Mouse (Mus musculus) neural tube, embryonic 11.5 days (tissue): ENCODE results near the gene Nt5c3b. TPM values are rescaled to one million over a fixed set of nuclear protein-coding genes. Genes with fewer than 3 reads are reported as not detected.

Experiments used
- ATAC-seq: fragments of 200-750 bp; cut with Nextera tagmentation; 2 replicates; pipeline ENCODE4 v1.8.0; 2017; ENCODE audit warnings: moderate number of reproducible peaks, mild to moderate bottlenecking, moderate TSS enrichment, moderate library complexity; ENCODE audit not compliant: insufficient read depth, low FRiP score, low TSS enrichment
- DNase-seq: peaks from one replicate; pipeline ENCODE4 v3.0.0-alpha.2; 2015; ENCODE audit warnings: low spot score
- H3K27ac ChIP-seq: fragments of 300-500 bp; sonication (generic); 2 replicates; pipeline ENCODE4 v1.5.1; 2014; ENCODE audit warnings: low read depth, mild to moderate bottlenecking, low read length
- H3K27me3 ChIP-seq: fragments of 300-500 bp; sonication (generic); 2 replicates; pipeline ENCODE4 v1.6.1; 2014; ENCODE audit warnings: mild to moderate bottlenecking, low read length, mixed read lengths; ENCODE audit not compliant: control insufficient read depth, insufficient read depth
- H3K36me3 ChIP-seq: fragments of 300-500 bp; sonication (generic); 2 replicates; pipeline ENCODE4 v1.6.1; 2014; ENCODE audit warnings: mild to moderate bottlenecking, low read length, moderate library complexity, mixed read lengths; ENCODE audit not compliant: control insufficient read depth, insufficient read depth
- H3K4me1 ChIP-seq: fragments of 300-500 bp; sonication (generic); 2 replicates; pipeline ENCODE4 v1.6.1; 2014; ENCODE audit warnings: low read length, mixed read lengths; ENCODE audit not compliant: control insufficient read depth, insufficient read depth
- H3K4me2 ChIP-seq: fragments of 300-500 bp; sonication (generic); 2 replicates; pipeline ENCODE4 v1.6.1; 2014; ENCODE audit warnings: low read depth, mild to moderate bottlenecking, moderate library complexity
- H3K4me3 ChIP-seq: fragments of 300-500 bp; sonication (generic); 2 replicates; pipeline ENCODE4 v1.5.1; 2014; ENCODE audit warnings: low read depth, low read length
- H3K9ac ChIP-seq: fragments of 300-500 bp; sonication (generic); 2 replicates; pipeline ENCODE4 v1.6.1; 2014; ENCODE audit warnings: mild to moderate bottlenecking, low read length
- H3K9me3 ChIP-seq: fragments of 300-500 bp; sonication (generic); 2 replicates; pipeline ENCODE4 v1.6.1; 2016; ENCODE audit warnings: low read length; ENCODE audit not compliant: control insufficient read depth
- WGBS: fragments of 180-500 bp; shearing (Covaris S2); extraction: QIAGEN DNeasy Blood & Tissue Kit; methylation state at CpG from one replicate; pipeline ENCODE4 v1.1.7; 2014; 5-methylcytosine and 5-hydroxymethylcytosine counted together
- polyA plus RNA-seq: library from polyadenylated mRNA; unstranded; fragments of >200 nt; fragmentation: Nextera tagmentation; extraction: Ambion mirVana; gene quantifications from 2 replicates; pipeline ENCODE4 v1.2.1, GENCODE M21; 2014

Gene Nt5c3b
- polyA plus RNA-seq, 1 experiment from 2014 or later, result 110 TPM

DNA sequence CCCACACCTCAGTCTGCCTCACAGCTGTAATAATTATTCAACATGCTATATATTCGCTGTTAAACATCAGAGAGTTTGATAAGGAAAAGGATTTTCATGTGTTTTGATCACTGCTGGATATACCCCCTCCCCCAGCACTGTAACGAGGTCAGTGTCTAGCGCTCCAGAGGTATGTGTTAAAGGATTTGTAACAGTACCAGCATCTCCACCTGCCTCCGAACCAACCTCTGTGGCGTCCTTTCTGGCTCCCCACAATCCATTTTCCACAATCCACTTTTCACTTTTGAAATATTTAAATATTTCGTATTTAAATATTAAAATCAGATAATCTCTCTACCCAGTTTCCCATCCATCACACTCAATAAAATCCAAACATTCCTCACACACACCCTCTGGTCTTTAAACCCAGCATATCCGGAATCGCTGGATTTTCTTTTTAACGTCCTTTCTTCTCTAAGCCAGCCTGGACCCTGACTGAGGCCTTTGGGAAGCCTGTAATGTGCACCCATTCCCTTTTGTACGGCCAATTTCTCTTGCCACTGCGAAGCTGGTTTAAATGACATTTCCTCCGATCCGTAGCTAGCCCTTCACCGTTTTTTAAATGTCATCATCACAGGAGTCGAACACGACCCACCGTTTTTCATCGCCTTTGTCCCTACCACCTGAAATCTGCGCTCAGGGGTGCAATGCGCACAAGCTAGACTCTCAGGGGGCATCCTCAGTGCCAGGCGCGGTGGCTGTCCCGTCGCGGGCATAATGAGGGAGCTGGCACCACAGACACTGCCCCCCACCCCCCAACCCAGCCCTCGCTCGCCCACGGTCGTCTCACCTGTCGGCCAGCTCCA is 30.0 kb upstream of the Nt5c3b start:
- DNase-seq, result no peak
- ATAC-seq, result no peak
- 6% methylated on average over 30 of the region's 30 CpGs for WGBS

DNA sequence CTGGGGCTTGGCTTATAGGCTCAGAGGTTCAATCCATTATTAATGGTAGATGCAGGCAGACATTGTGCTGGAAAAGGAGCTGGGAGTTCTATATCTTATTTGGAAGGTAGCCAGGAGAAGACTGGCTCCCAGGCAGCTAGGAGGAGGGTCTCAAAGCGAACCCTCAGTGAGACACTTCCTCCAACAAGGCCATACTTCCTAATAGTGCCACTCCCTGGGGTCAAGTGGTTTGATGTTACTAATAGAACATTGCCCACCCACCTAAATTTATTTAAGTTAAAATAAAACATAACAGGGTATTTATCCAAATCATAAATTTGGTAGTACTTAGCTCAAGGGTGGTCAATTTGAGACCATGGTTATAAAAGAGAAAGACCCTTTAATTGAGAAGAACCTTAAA is 24.2 kb upstream of the Nt5c3b start:
- Histone ChIP-seq H3K4me2 (no peak overlapping the region), H3K4me1 (peaks cover 6% of the 10 kb centered on the region), H3K27me3 (no peaks in the 10 kb centered on the region), H3K36me3 (peaks cover 7% of the 10 kb centered on the region), H3K9me3 (no peaks in the 10 kb centered on the region), H3K9ac (no peak overlapping the region), H3K27ac (no peak overlapping the region), H3K4me3 (no peak overlapping the region)
- 84% methylated on average over 1 of the region's 1 CpGs for WGBS
- ATAC-seq, result no peak
- DNase-seq, result no peak

More for the DNA sequence above, 30.0 kb upstream of the Nt5c3b start:
- Histone ChIP-seq H3K9me3 (no peaks in the 10 kb centered on the region), H3K4me2 (peak overlapping the region; percentile 93), H3K4me3 (peak overlapping the region; percentile 96), H3K27ac (peak overlapping the region; percentile 58; the same call in 1 of the 2 replicates), H3K9ac (peak overlapping the region; percentile 96), H3K27me3 (no peaks in the 10 kb centered on the region), H3K36me3 (peaks cover 3% of the 10 kb centered on the region; the same call in 1 of the 2 replicates), H3K4me1 (peaks cover 11% of the 10 kb centered on the region)

DNA sequence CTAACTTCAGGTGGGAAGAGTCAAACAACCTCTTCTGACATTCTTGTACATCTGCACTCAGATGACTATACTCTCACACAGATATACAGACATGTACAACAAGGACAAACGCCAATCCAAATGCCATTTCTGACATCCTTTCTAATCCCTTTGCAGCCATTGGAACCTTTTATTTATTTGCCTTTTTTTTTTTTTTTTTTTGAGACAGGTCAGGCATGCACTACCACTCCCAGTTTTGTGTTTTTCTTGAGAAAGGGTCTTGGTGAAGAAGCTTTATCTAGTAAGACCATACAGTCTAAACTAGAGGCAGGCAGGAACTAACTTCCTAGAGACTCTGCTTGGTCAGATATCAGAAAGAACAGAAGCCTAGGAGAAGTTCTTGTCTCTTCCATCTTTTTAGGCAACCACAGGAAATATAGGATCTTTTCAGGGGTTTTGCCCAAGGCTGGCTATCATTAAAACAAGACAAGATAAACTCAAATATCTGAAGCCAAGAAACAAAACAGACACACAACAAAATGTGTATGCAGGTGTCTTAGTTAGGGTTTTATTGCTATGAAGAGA is 23.7 kb upstream of the Nt5c3b start:
- H3K27ac ChIP-seq, result no peak overlapping the region
- no peaks in the 10 kb centered on the region for H3K27me3 ChIP-seq
- H3K4me3 ChIP-seq, result no peak overlapping the region
- H3K9me3 ChIP-seq, result no peaks in the 10 kb centered on the region
- no peak overlapping the region for H3K9ac ChIP-seq
- ATAC-seq (no peak), DNase-seq (no peak)
- no peak overlapping the region for H3K4me2 ChIP-seq
- H3K4me1 ChIP-seq, result peaks cover under 1% of the 10 kb centered on the region
- 95% methylated on average over 1 of the region's 1 CpGs for WGBS
- peaks cover 7% of the 10 kb centered on the region for H3K36me3 ChIP-seq

DNA sequence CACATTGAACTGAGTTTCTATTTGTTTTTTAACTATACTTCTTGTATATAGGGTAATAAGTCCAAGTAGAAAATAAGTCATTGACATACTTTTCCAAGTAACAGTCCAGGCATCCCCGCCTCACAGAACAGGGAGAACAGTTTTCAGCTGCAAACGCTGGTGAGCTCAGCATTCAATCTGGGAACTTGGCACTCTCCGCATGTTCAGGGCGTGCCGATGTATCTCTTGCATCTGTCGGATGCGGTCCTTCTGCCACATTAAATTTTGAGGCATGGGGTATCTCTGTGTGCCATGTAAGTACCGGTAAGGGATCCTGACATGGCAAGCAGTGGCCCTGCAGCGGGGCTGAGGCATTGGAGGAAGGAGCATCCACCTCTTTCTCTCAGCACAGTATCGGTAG is 21.1 kb upstream of the Nt5c3b start:
- Histone ChIP-seq H3K27ac (no peak overlapping the region), H3K27me3 (no peaks in the 10 kb centered on the region), H3K9me3 (no peaks in the 10 kb centered on the region), H3K4me3 (no peak overlapping the region), H3K36me3 (peaks cover 7% of the 10 kb centered on the region), H3K4me2 (no peak overlapping the region), H3K4me1 (no peaks in the 10 kb centered on the region), H3K9ac (no peak overlapping the region)
- 96% methylated on average over 10 of the region's 10 CpGs for WGBS
- ATAC-seq (no peak), DNase-seq (no peak)

GRCm38 (mm10) chr11:100457711-100458110 is 16.1 kb upstream of the Nt5c3b start:
- H3K9ac ChIP-seq, result no peak overlapping the region
- DNase-seq (no peak), ATAC-seq (no peak)
- no peaks in the 10 kb centered on the region for H3K9me3 ChIP-seq
- 95% methylated on average over 5 of the region's 5 CpGs for WGBS
- no peak overlapping the region for H3K27ac ChIP-seq
- H3K4me2 ChIP-seq, result no peak overlapping the region
- H3K4me1 ChIP-seq, result no peaks in the 10 kb centered on the region
- no peak overlapping the region for H3K4me3 ChIP-seq
- H3K27me3 ChIP-seq, result no peaks in the 10 kb centered on the region
- H3K36me3 ChIP-seq, result no peaks in the 10 kb centered on the region; the same call in none of the 2 replicates

DNA sequence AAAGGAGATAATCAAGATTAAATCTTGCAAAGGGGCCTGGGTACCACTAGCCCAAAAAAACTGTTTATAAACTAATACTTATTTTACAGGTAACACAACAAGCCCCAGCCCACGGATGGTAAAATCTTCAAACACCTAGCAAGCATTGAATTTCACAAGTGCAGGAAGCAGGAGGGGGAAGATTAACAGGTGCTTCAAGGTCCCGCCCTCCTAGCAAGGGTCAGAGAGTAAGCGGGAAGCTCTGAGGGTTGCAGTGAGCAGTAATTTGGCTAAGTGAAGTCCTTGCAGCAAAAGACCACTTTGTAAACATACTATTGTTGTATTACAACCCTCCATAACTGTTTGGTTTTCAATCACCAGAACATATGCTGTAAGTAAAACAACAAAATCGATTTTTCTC is 15.6 kb upstream of the Nt5c3b start:
- Histone ChIP-seq H3K27ac (no peak overlapping the region), H3K4me2 (no peak overlapping the region), H3K27me3 (no peaks in the 10 kb centered on the region), H3K9ac (no peak overlapping the region), H3K9me3 (no peaks in the 10 kb centered on the region), H3K36me3 (no peaks in the 10 kb centered on the region; the same call in none of the 2 replicates), H3K4me3 (no peak overlapping the region), H3K4me1 (no peaks in the 10 kb centered on the region)
- DNase-seq (no peak), ATAC-seq (no peak)
- 88% methylated on average over 4 of the region's 4 CpGs for WGBS

GRCm38 (mm10) chr11:100442625-100443024 is 1.0 kb upstream of the Nt5c3b start:
- Histone ChIP-seq H3K4me3 (no peak overlapping the region), H3K27me3 (no peaks in the 10 kb centered on the region), H3K36me3 (no peaks in the 10 kb centered on the region), H3K4me2 (no peak overlapping the region), H3K27ac (no peak overlapping the region), H3K9me3 (no peaks in the 10 kb centered on the region), H3K9ac (no peak overlapping the region), H3K4me1 (peaks cover 6% of the 10 kb centered on the region; the same call in 1 of the 2 replicates)
- 89% methylated on average over 6 of the region's 6 CpGs for WGBS
- DNase-seq, result no peak
- no peak for ATAC-seq

- Histone ChIP-seq H3K9ac (peak overlapping the region; percentile 93), H3K4me1 (peaks cover 6% of the 10 kb centered on the region; the same call in 1 of the 2 replicates), H3K36me3 (0 out of 2 replicates have a peak, but pooled peaks cover 2% of the 10 kb centered on the region), H3K27ac (no peak overlapping the region), H3K9me3 (no peaks in the 10 kb centered on the region), H3K27me3 (no peaks in the 10 kb centered on the region), H3K4me3 (peak overlapping the region; percentile 83), H3K4me2 (peak overlapping the region; percentile 90)
- ATAC-seq (peak; percentile 87), DNase-seq (peak; percentile 84)
- 2% methylated on average over 48 of the region's 52 CpGs for WGBS
Observed at GRCm38 (mm10) chr11:100440691-100441522, 701 bp downstream of the Nt5c3b start.
